Mouse (Mus musculus): ENCODE data around the gene Gm20388. TPM values are rescaled to one million over a fixed set of nuclear protein-coding genes. Genes with fewer than 3 reads are reported as not detected.

The Gm20388 gene
- total and polyA plus RNA-seq, 3 experiments = 0.02 to 0.05 TPM; not detected in 1

- no peak for DNase-seq (ENCODE audit: low spot score)
- H3K36me3 ChIP-seq (replicated peaks) = no peaks in the 10 kb centered on the region
- H3K9me3 ChIP-seq (replicated peaks) = peaks cover 95% of the 10 kb centered on the region
- no peaks in the 10 kb centered on the region for H3K4me1 ChIP-seq (ENCODE audit: insufficient read depth, low read depth, low read length)
- no peak overlapping the region for H3K4me3 ChIP-seq (ENCODE audit: low read depth, low read length)
- no peak for ATAC-seq (ENCODE audit: extremely low read depth, insufficient number of reproducible peaks, low FRiP score, poor library complexity, severe bottlenecking)
- TF ChIP-seq TAL1 (conservative IDR thresholded peaks at IDR 0.05; ENCODE audit: low read depth, low read length) (no peak), GATA2 (IDR thresholded peaks at IDR 0.05; ENCODE audit: borderline replicate concordance, low read depth, low read length) (no peak), GATA1 (IDR thresholded peaks at IDR 0.05; ENCODE audit: borderline replicate concordance, low read length) (no peak), POLR2AphosphoS5 (IDR thresholded peaks at IDR 0.05; ENCODE audit: insufficient replicate concordance, low read depth, low read length) (no peak), CTCF (IDR thresholded peaks at IDR 0.05; ENCODE audit: low read depth, low read length) (no peak)
- H3K27me3 ChIP-seq (ENCODE audit: insufficient read depth, low read length) = no peaks in the 10 kb centered on the region
Observed at GRCm38 (mm10) chr8:121350803-121351202, 1440.2 kb downstream of the Gm20388 start.

GRCm38 (mm10) chr8:121354844-121355243 is 1444.2 kb downstream of the Gm20388 start:
- Histone ChIP-seq H3K9me3 (replicated peaks) (peaks cover 95% of the 10 kb centered on the region), H3K36me3 (replicated peaks) (no peaks in the 10 kb centered on the region), H3K4me1 (ENCODE audit: insufficient read depth, low read depth, low read length) (no peaks in the 10 kb centered on the region), H3K27me3 (ENCODE audit: insufficient read depth, low read length) (no peaks in the 10 kb centered on the region), H3K4me3 (ENCODE audit: low read depth, low read length) (no peak overlapping the region)
- ATAC-seq (ENCODE audit: extremely low read depth, insufficient number of reproducible peaks, low FRiP score, poor library complexity, severe bottlenecking) (no peak), DNase-seq (ENCODE audit: low spot score) (no peak)
- TF ChIP-seq CTCF (IDR thresholded peaks at IDR 0.05; ENCODE audit: low read depth, low read length) (no peak), POLR2AphosphoS5 (IDR thresholded peaks at IDR 0.05; ENCODE audit: insufficient replicate concordance, low read depth, low read length) (no peak), TAL1 (conservative IDR thresholded peaks at IDR 0.05; ENCODE audit: low read depth, low read length) (no peak), GATA1 (IDR thresholded peaks at IDR 0.05; ENCODE audit: borderline replicate concordance, low read length) (no peak), GATA2 (IDR thresholded peaks at IDR 0.05; ENCODE audit: borderline replicate concordance, low read depth, low read length) (no peak)

GRCm38 (mm10) chr8:121357451-121357850 is 1446.8 kb downstream of the Gm20388 start:
- no peak for DNase-seq (ENCODE audit: low spot score)
- no peaks in the 10 kb centered on the region for H3K27me3 ChIP-seq (ENCODE audit: insufficient read depth, low read length)
- no peaks in the 10 kb centered on the region for H3K4me1 ChIP-seq (ENCODE audit: insufficient read depth, low read depth, low read length)
- no peaks in the 10 kb centered on the region for H3K36me3 ChIP-seq (replicated peaks)
- H3K4me3 ChIP-seq (ENCODE audit: low read depth, low read length) = no peak overlapping the region
- TF ChIP-seq GATA2 (IDR thresholded peaks at IDR 0.05; ENCODE audit: borderline replicate concordance, low read depth, low read length) (no peak), POLR2AphosphoS5 (IDR thresholded peaks at IDR 0.05; ENCODE audit: insufficient replicate concordance, low read depth, low read length) (no peak), CTCF (IDR thresholded peaks at IDR 0.05; ENCODE audit: low read depth, low read length) (no peak), TAL1 (conservative IDR thresholded peaks at IDR 0.05; ENCODE audit: low read depth, low read length) (no peak), GATA1 (IDR thresholded peaks at IDR 0.05; ENCODE audit: borderline replicate concordance, low read length) (no peak)
- no peak for ATAC-seq (ENCODE audit: extremely low read depth, insufficient number of reproducible peaks, low FRiP score, poor library complexity, severe bottlenecking)
- peaks cover 96% of the 10 kb centered on the region for H3K9me3 ChIP-seq (replicated peaks)

GRCm38 (mm10) chr8:121358609-121359008 is 1448.0 kb downstream of the Gm20388 start:
- H3K27me3 ChIP-seq (ENCODE audit: insufficient read depth, low read length) = no peaks in the 10 kb centered on the region

GRCm38 (mm10) chr8:121359131-121359981 is 1448.7 kb downstream of the Gm20388 start:
- H3K9me3 ChIP-seq (replicated peaks) = peaks cover 95% of the 10 kb centered on the region
- no peaks in the 10 kb centered on the region for H3K27me3 ChIP-seq (ENCODE audit: insufficient read depth, low read length)
- no peak overlapping the region for H3K4me3 ChIP-seq (ENCODE audit: low read depth, low read length)
- H3K36me3 ChIP-seq (replicated peaks) = no peaks in the 10 kb centered on the region
- DNase-seq (ENCODE audit: low spot score) = no peak
- no peak for ATAC-seq (ENCODE audit: extremely low read depth, insufficient number of reproducible peaks, low FRiP score, poor library complexity, severe bottlenecking)
- TF ChIP-seq CTCF (IDR thresholded peaks at IDR 0.05; ENCODE audit: low read depth, low read length) = no peak
- no peak for TF ChIP-seq TAL1 (conservative IDR thresholded peaks at IDR 0.05; ENCODE audit: low read depth, low read length)
- TF ChIP-seq POLR2AphosphoS5 (IDR thresholded peaks at IDR 0.05; ENCODE audit: insufficient replicate concordance, low read depth, low read length) = no peak
- TF ChIP-seq GATA1 (IDR thresholded peaks at IDR 0.05; ENCODE audit: borderline replicate concordance, low read length) = no peak
- no peak for TF ChIP-seq GATA2 (IDR thresholded peaks at IDR 0.05; ENCODE audit: borderline replicate concordance, low read depth, low read length)
- no peaks in the 10 kb centered on the region for H3K4me1 ChIP-seq (ENCODE audit: insufficient read depth, low read depth, low read length)

More at GRCm38 (mm10) chr8:121358609-121359008, 1448.0 kb downstream of the Gm20388 start:
- Histone ChIP-seq H3K9me3 (replicated peaks) (peaks cover 95% of the 10 kb centered on the region), H3K4me3 (ENCODE audit: low read depth, low read length) (no peak overlapping the region), H3K4me1 (ENCODE audit: insufficient read depth, low read depth, low read length) (no peaks in the 10 kb centered on the region), H3K36me3 (replicated peaks) (no peaks in the 10 kb centered on the region)
- TF ChIP-seq GATA1 (IDR thresholded peaks at IDR 0.05; ENCODE audit: borderline replicate concordance, low read length) = no peak
- no peak for TF ChIP-seq POLR2AphosphoS5 (IDR thresholded peaks at IDR 0.05; ENCODE audit: insufficient replicate concordance, low read depth, low read length)
- no peak for TF ChIP-seq CTCF (IDR thresholded peaks at IDR 0.05; ENCODE audit: low read depth, low read length)
- DNase-seq (ENCODE audit: low spot score) = no peak
- ATAC-seq (ENCODE audit: extremely low read depth, insufficient number of reproducible peaks, low FRiP score, poor library complexity, severe bottlenecking) = no peak

GRCm38 (mm10) chr8:121360001-121360400 is 1449.4 kb downstream of the Gm20388 start:
- Histone ChIP-seq H3K4me1 (ENCODE audit: insufficient read depth, low read depth, low read length) (no peaks in the 10 kb centered on the region), H3K27me3 (ENCODE audit: insufficient read depth, low read length) (no peaks in the 10 kb centered on the region), H3K36me3 (replicated peaks) (no peaks in the 10 kb centered on the region), H3K9me3 (replicated peaks) (peaks cover 95% of the 10 kb centered on the region), H3K4me3 (ENCODE audit: low read depth, low read length) (no peak overlapping the region)
- no peak for TF ChIP-seq CTCF (IDR thresholded peaks at IDR 0.05; ENCODE audit: low read depth, low read length)
- no peak for TF ChIP-seq POLR2AphosphoS5 (IDR thresholded peaks at IDR 0.05; ENCODE audit: insufficient replicate concordance, low read depth, low read length)
- no peak for TF ChIP-seq GATA1 (IDR thresholded peaks at IDR 0.05; ENCODE audit: borderline replicate concordance, low read length)
- TF ChIP-seq TAL1 (conservative IDR thresholded peaks at IDR 0.05; ENCODE audit: low read depth, low read length) = no peak
- no peak for TF ChIP-seq GATA2 (IDR thresholded peaks at IDR 0.05; ENCODE audit: borderline replicate concordance, low read depth, low read length)
- DNase-seq (ENCODE audit: low spot score) (no peak), ATAC-seq (ENCODE audit: extremely low read depth, insufficient number of reproducible peaks, low FRiP score, poor library complexity, severe bottlenecking) (no peak)

Data from G1E (cell line).